Mouse (Mus musculus): ENCODE data around the gene Gm49333. TPM values are rescaled to one million over a fixed set of nuclear protein-coding genes. Genes with fewer than 3 reads are reported as not detected.

Gm49333 gene
- total RNA-seq, 2 experiments from 2014 or later = not detected

GRCm38 (mm10) chr16:20610501-20611356 lies 681 bp upstream of the Gm49333 start:
- peak; percentile 65 to 76 for DNase-seq (ENCODE audit: low spot score in 2 of 2)
- no peak for TF ChIP-seq CTCF (conservative IDR thresholded peaks at IDR 0.05)

GRCm38 (mm10) chr16:20619541-20620398 lies 8.4 kb downstream of the Gm49333 start:
- H3K27ac ChIP-seq = no peak overlapping the region

More at GRCm38 (mm10) chr16:20610501-20611356, 681 bp upstream of the Gm49333 start:
- H3K27ac ChIP-seq = peak overlapping the region; percentile 93
- H3K4me3 ChIP-seq = peak overlapping the region; percentile 85

GRCm38 (mm10) chr16:20620399-20620735 lies 9.0 kb downstream of the Gm49333 start:
- no peak for TF ChIP-seq CTCF (conservative IDR thresholded peaks at IDR 0.05)
- Histone ChIP-seq H3K27ac (no peak overlapping the region), H3K4me3 (peak overlapping the region; percentile 76)
- DNase-seq (ENCODE audit: low spot score in 2 of 2) = no peak

More at GRCm38 (mm10) chr16:20619541-20620398, 8.4 kb downstream of the Gm49333 start:
- TF ChIP-seq CTCF (conservative IDR thresholded peaks at IDR 0.05) = no peak
- H3K4me3 ChIP-seq = peak overlapping the region; percentile 76
- DNase-seq (ENCODE audit: low spot score in 2 of 2) = no peak

- peak overlapping the region; percentile 72 for H3K27ac ChIP-seq
- TF ChIP-seq CTCF (conservative IDR thresholded peaks at IDR 0.05) = no peak
- peak overlapping the region; percentile 76 for H3K4me3 ChIP-seq
- no peak for DNase-seq (ENCODE audit: low spot score in 2 of 2)
These were observed 9.4 kb downstream of the Gm49333 start for GRCm38 (mm10) chr16:20620751-20621190.

- Histone ChIP-seq H3K27ac (peak within 1 kb of the TSS; percentile 72), H3K4me3 (peak within 1 kb of the TSS; percentile 76)
- TF ChIP-seq CTCF (conservative IDR thresholded peaks at IDR 0.05) = no peak
- peak in 1 of 2 experiments; percentile 30 for DNase-seq (ENCODE audit: low spot score in 2 of 2)
These were observed 10.0 kb downstream of the Gm49333 start, which contains the start of gene Camk2n2 for GRCm38 (mm10) chr16:20621191-20621990. Gene Camk2n2 (minus strand): TSS chr16:20621287.

GRCm38 (mm10) chr16:20621991-20622685 lies 10.7 kb downstream of the Gm49333 start:
- Histone ChIP-seq H3K27ac (peak overlapping the region; percentile 46), H3K4me3 (peak overlapping the region; percentile 76)
- no peak for TF ChIP-seq CTCF (conservative IDR thresholded peaks at IDR 0.05)
- peak; percentile 38 to 51 for DNase-seq (ENCODE audit: low spot score in 2 of 2)

- TF ChIP-seq CTCF (conservative IDR thresholded peaks at IDR 0.05) = no peak
- DNase-seq (ENCODE audit: low spot score in 2 of 2) = no peak
- Histone ChIP-seq H3K27ac (no peak overlapping the region), H3K4me3 (no peak overlapping the region)
These were observed 11.8 kb downstream of the Gm49333 start for GRCm38 (mm10) chr16:20623211-20623610.

- no peak overlapping the region for H3K27ac ChIP-seq
- peak; percentile 41 to 61 for DNase-seq (ENCODE audit: low spot score in 2 of 2)
- H3K4me3 ChIP-seq = peak overlapping the region; percentile 71
These were observed 17.5 kb downstream of the Gm49333 start for GRCm38 (mm10) chr16:20628871-20629391.

GRCm38 (mm10) chr16:20629731-20630634 lies 18.6 kb downstream of the Gm49333 start, which contains the start of gene Ece2:
Gene Ece2 (plus strand): TSS chr16:20629828.
- Histone ChIP-seq H3K4me3 (peak within 1 kb of the TSS; percentile 71), H3K27ac (peak within 1 kb of the TSS; percentile 88)
- DNase-seq (ENCODE audit: low spot score in 2 of 2) = peak in 1 of 2 experiments; percentile 51
- TF ChIP-seq CTCF (conservative IDR thresholded peaks at IDR 0.05) = no peak

More at GRCm38 (mm10) chr16:20628871-20629391, 17.5 kb downstream of the Gm49333 start:
- no peak for TF ChIP-seq CTCF (conservative IDR thresholded peaks at IDR 0.05)

- Histone ChIP-seq H3K27ac (peak overlapping the region; percentile 67), H3K4me3 (no peak overlapping the region)
- no peak for DNase-seq (ENCODE audit: low spot score in 2 of 2)
- no peak for TF ChIP-seq CTCF (conservative IDR thresholded peaks at IDR 0.05)
These were observed 26.0 kb downstream of the Gm49333 start for GRCm38 (mm10) chr16:20637410-20637809.

All from layer of hippocampus, adult 2 months (tissue).